Mouse (Mus musculus): ENCODE measurements at regions not wholly inside any gene's neighbourhood (a gene's known extent, or its start where the extent isn't known, plus 50 kb on each side); places are given as distances from the start of the nearest gene placed in this dataset.

DNA sequence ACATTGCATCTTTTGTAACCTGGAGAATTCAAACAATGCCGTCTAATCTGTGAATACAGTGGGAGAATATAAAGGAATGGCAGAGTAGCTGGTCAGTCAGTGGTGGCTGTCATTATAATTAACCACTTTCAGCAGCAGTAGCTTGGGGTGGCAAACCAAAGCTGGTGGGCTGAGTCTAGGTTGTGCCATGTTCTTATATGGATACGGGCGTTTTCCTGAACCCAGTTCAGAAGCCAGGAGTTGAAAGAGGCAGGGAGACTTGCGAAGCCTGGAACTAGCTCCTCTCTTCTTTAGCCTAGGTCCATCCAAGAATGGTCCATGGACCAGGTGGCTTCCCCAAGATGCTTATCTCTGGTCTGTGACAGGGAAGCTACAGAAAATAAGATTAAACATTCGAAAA is 135.7 kb downstream of the Btg1 start:
- no peak overlapping the region for H3K27ac ChIP-seq (replicated peaks)
- H3K4me3 ChIP-seq (replicated peaks), result no peak overlapping the region
- no peaks in the 10 kb centered on the region for H3K9me3 ChIP-seq (replicated peaks)
- H3K4me1 ChIP-seq, result peaks cover 11% of the 10 kb centered on the region; the same call in 1 of the 2 replicates
- H3K4me2 ChIP-seq (replicated peaks), result no peak overlapping the region
- ATAC-seq (ENCODE audit: insufficient number of reproducible peaks, low FRiP score, low TSS enrichment, low read depth), result no peak
- H3K36me3 ChIP-seq, result no peaks in the 10 kb centered on the region
- 86% methylated on average over 5 of the region's 5 CpGs for WGBS
- no peak overlapping the region for H3K9ac ChIP-seq
- no peaks in the 10 kb centered on the region for H3K27me3 ChIP-seq

GRCm38 (mm10) chr10:96753521-96753920 is 136.7 kb downstream of the Btg1 start:
- no peak overlapping the region for H3K4me3 ChIP-seq (replicated peaks)
- WGBS, result 29% methylated on average over 1 of the region's 1 CpGs
- H3K9ac ChIP-seq, result no peak overlapping the region
- no peaks in the 10 kb centered on the region for H3K36me3 ChIP-seq
- no peak for ATAC-seq (ENCODE audit: insufficient number of reproducible peaks, low FRiP score, low TSS enrichment, low read depth)
- H3K27me3 ChIP-seq, result no peaks in the 10 kb centered on the region
- no peaks in the 10 kb centered on the region for H3K9me3 ChIP-seq (replicated peaks)
- H3K4me2 ChIP-seq (replicated peaks), result no peak overlapping the region
- peaks cover 11% of the 10 kb centered on the region; the same call in 1 of the 2 replicates for H3K4me1 ChIP-seq
- H3K27ac ChIP-seq (replicated peaks), result no peak overlapping the region

DNA sequence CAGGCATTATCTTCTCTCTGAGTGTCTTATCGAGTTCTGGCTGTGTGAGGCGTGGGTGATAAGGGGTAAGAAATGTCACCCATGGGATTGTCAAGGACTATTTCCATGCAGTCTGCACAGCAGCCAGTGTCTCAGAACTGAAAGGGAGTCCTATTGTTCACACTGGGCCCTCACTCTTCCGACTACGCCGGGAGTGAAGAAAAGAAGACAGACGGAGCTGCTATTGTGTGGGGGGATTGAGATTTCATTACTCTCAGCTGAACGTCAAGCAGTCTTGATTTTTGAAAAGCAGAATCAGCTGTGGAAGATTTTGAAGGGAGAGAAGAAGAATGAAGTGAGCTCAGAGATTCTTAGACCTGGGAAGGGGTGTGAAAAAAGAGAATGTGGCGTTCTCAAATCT is 138.9 kb downstream of the Btg1 start:
- peaks cover 11% of the 10 kb centered on the region; the same call in 1 of the 2 replicates for H3K4me1 ChIP-seq
- no peak overlapping the region for H3K9ac ChIP-seq
- H3K4me2 ChIP-seq (replicated peaks), result no peak overlapping the region
- H3K9me3 ChIP-seq (replicated peaks), result no peaks in the 10 kb centered on the region
- no peaks in the 10 kb centered on the region for H3K36me3 ChIP-seq
- H3K4me3 ChIP-seq (replicated peaks), result no peak overlapping the region
- no peak for ATAC-seq (ENCODE audit: insufficient number of reproducible peaks, low FRiP score, low TSS enrichment, low read depth)
- no peak overlapping the region for H3K27ac ChIP-seq (replicated peaks)
- H3K27me3 ChIP-seq, result no peaks in the 10 kb centered on the region
- WGBS, result 51% methylated on average over 8 of the region's 8 CpGs

DNA sequence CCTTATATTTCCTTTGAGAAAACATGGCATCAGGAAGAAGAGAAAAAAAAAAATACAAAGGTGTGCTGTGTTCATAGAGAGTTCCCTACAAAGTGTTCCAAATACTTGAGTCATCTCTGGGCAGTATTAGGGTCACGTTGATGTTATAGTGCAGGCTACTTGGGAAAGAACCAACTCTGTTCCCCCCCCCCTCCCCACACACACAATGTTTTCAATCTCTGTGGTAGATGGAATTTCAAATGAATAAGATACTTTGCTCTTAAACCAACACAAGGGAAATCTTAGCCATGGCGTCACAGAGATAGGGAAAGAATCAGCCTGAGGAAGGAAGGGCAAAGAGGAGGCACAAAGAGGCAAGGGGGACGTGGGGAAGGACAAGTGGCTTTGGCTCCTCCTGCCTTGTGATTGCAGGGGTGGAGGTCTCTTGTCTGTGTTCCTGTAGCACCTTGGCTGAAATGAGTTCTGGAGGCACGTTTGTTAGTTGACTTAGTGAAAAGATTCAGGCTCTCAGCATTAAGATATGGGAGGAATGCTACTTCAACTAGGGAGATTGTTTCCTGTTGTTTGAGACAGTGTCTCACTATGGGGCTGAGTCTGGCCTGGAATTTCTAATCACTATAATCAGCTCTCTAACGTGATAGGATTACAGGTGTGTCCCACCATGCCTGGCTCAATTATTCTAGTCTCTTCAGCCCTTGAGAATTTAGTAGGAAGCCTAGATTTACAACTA is 139.7 kb downstream of the Btg1 start:
- ATAC-seq (ENCODE audit: insufficient number of reproducible peaks, low FRiP score, low TSS enrichment, low read depth), result no peak
- Histone ChIP-seq H3K9me3 (replicated peaks) (no peaks in the 10 kb centered on the region), H3K9ac (no peak overlapping the region), H3K27me3 (no peaks in the 10 kb centered on the region), H3K4me2 (replicated peaks) (no peak overlapping the region), H3K4me1 (peaks cover 9% of the 10 kb centered on the region; the same call in 1 of the 2 replicates), H3K27ac (replicated peaks) (no peak overlapping the region), H3K36me3 (no peaks in the 10 kb centered on the region), H3K4me3 (replicated peaks) (no peak overlapping the region)
- WGBS, result 51% methylated on average over 5 of the region's 5 CpGs

DNA sequence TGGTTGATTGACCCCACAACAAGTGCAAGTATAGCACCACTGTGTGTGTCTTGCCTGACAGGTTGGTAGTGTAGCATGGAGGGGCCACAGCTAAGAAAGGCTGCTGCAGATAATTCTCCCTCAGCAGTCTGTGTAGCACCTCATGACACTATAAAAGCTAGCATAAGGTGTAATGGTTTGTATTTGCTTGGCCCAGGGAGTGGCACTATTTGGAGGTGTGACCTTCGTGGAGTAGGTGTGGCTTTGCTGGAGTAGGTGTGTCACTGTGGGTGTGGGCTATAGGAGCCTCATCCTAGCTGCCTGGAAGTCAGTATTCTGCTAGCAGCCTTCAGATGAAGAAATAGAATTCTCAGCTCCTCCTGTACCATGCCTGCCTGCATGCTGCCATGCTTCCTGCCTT is 140.5 kb downstream of the Btg1 start:
- 85% methylated on average over 1 of the region's 1 CpGs for WGBS
- ATAC-seq (ENCODE audit: insufficient number of reproducible peaks, low FRiP score, low TSS enrichment, low read depth), result no peak
- no peak overlapping the region for H3K4me2 ChIP-seq (replicated peaks)

DNA sequence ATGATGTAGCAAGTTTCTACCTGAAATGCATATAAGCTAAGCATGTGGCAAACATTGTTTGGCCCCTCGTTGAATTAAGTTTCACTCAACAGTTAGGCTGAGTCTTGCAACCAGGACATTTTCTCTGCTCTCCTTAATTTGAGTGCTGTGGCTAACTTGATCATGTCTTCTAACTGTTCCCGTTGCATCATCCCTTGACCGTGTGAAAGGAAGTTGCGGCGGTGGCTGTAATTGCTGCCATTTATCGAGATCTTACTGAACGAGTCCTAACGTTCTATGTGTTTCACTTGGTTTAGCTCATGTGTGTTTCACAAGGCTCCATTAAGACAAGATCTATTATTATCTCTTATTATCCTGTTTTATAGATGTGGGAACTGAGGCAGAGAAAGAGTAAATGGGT is 144.8 kb downstream of the Btg1 start:
- 83% methylated on average over 8 of the region's 8 CpGs for WGBS
- no peak overlapping the region for H3K9ac ChIP-seq
- H3K4me1 ChIP-seq, result peaks cover 5% of the 10 kb centered on the region; the same call in 1 of the 2 replicates
- no peak overlapping the region for H3K4me3 ChIP-seq (replicated peaks)
- H3K4me2 ChIP-seq (replicated peaks), result no peak overlapping the region
- H3K9me3 ChIP-seq (replicated peaks), result no peaks in the 10 kb centered on the region
- no peaks in the 10 kb centered on the region for H3K36me3 ChIP-seq
- ATAC-seq (ENCODE audit: insufficient number of reproducible peaks, low FRiP score, low TSS enrichment, low read depth), result no peak
- H3K27me3 ChIP-seq, result no peaks in the 10 kb centered on the region
- no peak overlapping the region for H3K27ac ChIP-seq (replicated peaks)

More for the DNA sequence above, 140.5 kb downstream of the Btg1 start:
- Histone ChIP-seq H3K27me3 (no peaks in the 10 kb centered on the region), H3K9me3 (replicated peaks) (no peaks in the 10 kb centered on the region), H3K9ac (no peak overlapping the region), H3K27ac (replicated peaks) (no peak overlapping the region), H3K4me1 (peaks cover 4% of the 10 kb centered on the region; the same call in 1 of the 2 replicates), H3K36me3 (no peaks in the 10 kb centered on the region), H3K4me3 (replicated peaks) (no peak overlapping the region)

GRCm38 (mm10) chr10:96765626-96766025 is 148.8 kb downstream of the Btg1 start:
- Histone ChIP-seq H3K4me1 (0 out of 2 replicates have a peak, but pooled peaks cover 3% of the 10 kb centered on the region), H3K4me3 (replicated peaks) (no peak overlapping the region), H3K27ac (replicated peaks) (0 out of 2 replicates have a peak overlapping the region, but pooled peaks have one; percentile 48), H3K9ac (no peak overlapping the region), H3K27me3 (no peaks in the 10 kb centered on the region), H3K9me3 (replicated peaks) (no peaks in the 10 kb centered on the region), H3K4me2 (replicated peaks) (no peak overlapping the region), H3K36me3 (no peaks in the 10 kb centered on the region)
- no peak for ATAC-seq (ENCODE audit: insufficient number of reproducible peaks, low FRiP score, low TSS enrichment, low read depth)
- 45% methylated on average over 5 of the region's 5 CpGs for WGBS

- no peak for ATAC-seq (ENCODE audit: insufficient number of reproducible peaks, low FRiP score, low TSS enrichment, low read depth)
- no peak overlapping the region for H3K27ac ChIP-seq (replicated peaks)
- no peak overlapping the region for H3K4me3 ChIP-seq (replicated peaks)
- H3K4me2 ChIP-seq (replicated peaks), result no peak overlapping the region
- H3K9ac ChIP-seq, result no peak overlapping the region
- 68% methylated on average over 1 of the region's 1 CpGs for WGBS
- no peaks in the 10 kb centered on the region for H3K27me3 ChIP-seq
- no peaks in the 10 kb centered on the region for H3K9me3 ChIP-seq (replicated peaks)
- no peaks in the 10 kb centered on the region for H3K4me1 ChIP-seq
- H3K36me3 ChIP-seq, result no peaks in the 10 kb centered on the region
These were observed 161.4 kb downstream of the Btg1 start for GRCm38 (mm10) chr10:96778220-96778619.

GRCm38 (mm10) chr10:96783966-96784365 is 167.2 kb downstream of the Btg1 start:
- H3K9ac ChIP-seq, result no peak overlapping the region
- H3K27ac ChIP-seq (replicated peaks), result no peak overlapping the region
- ATAC-seq (ENCODE audit: insufficient number of reproducible peaks, low FRiP score, low TSS enrichment, low read depth), result no peak
- 70% methylated on average over 5 of the region's 5 CpGs for WGBS
- H3K27me3 ChIP-seq, result no peaks in the 10 kb centered on the region
- no peaks in the 10 kb centered on the region for H3K36me3 ChIP-seq
- no peak overlapping the region for H3K4me3 ChIP-seq (replicated peaks)
- H3K4me1 ChIP-seq, result no peaks in the 10 kb centered on the region
- H3K9me3 ChIP-seq (replicated peaks), result no peaks in the 10 kb centered on the region
- H3K4me2 ChIP-seq (replicated peaks), result no peak overlapping the region

GRCm38 (mm10) chr10:96786903-96787571 is 170.2 kb downstream of the Btg1 start:
- Histone ChIP-seq H3K27me3 (no peaks in the 10 kb centered on the region), H3K36me3 (no peaks in the 10 kb centered on the region)

GRCm38 (mm10) chr10:96787572-96787946 is 170.8 kb downstream of the Btg1 start:
- no peak overlapping the region for H3K4me3 ChIP-seq (replicated peaks)
- no peak overlapping the region for H3K4me2 ChIP-seq (replicated peaks)
- H3K9me3 ChIP-seq (replicated peaks), result no peaks in the 10 kb centered on the region
- no peaks in the 10 kb centered on the region for H3K4me1 ChIP-seq
- no peaks in the 10 kb centered on the region for H3K27me3 ChIP-seq
- H3K36me3 ChIP-seq, result no peaks in the 10 kb centered on the region
- ATAC-seq (ENCODE audit: insufficient number of reproducible peaks, low FRiP score, low TSS enrichment, low read depth), result no peak
- 80% methylated on average over 1 of the region's 1 CpGs for WGBS
- no peak overlapping the region for H3K27ac ChIP-seq (replicated peaks)
- H3K9ac ChIP-seq, result no peak overlapping the region

More at GRCm38 (mm10) chr10:96786903-96787571, 170.2 kb downstream of the Btg1 start:
- no peak overlapping the region for H3K27ac ChIP-seq (replicated peaks)
- H3K9me3 ChIP-seq (replicated peaks), result no peaks in the 10 kb centered on the region
- no peaks in the 10 kb centered on the region for H3K4me1 ChIP-seq
- no peak overlapping the region for H3K4me3 ChIP-seq (replicated peaks)
- H3K4me2 ChIP-seq (replicated peaks), result no peak overlapping the region
- 69% methylated on average over 8 of the region's 8 CpGs for WGBS
- ATAC-seq (ENCODE audit: insufficient number of reproducible peaks, low FRiP score, low TSS enrichment, low read depth), result no peak
- no peak overlapping the region for H3K9ac ChIP-seq

Measured in embryonic facial prominence, embryonic 15.5 days (tissue).